Mouse (Mus musculus): Measurements from ENCODE around the gene Tcf20.

Tcf20 gene

GRCm38 (mm10) chr15:82923531-82923930 is 64.1 kb downstream of the Tcf20 start:
- DNase-seq (ENCODE audit: low spot score), result no peak

GRCm38 (mm10) chr15:82922755-82923154 is 64.9 kb downstream of the Tcf20 start:
- DNase-seq (ENCODE audit: low spot score), result no peak

- DNase-seq (ENCODE audit: low spot score), result no peak
These were observed 65.6 kb downstream of the Tcf20 start for GRCm38 (mm10) chr15:82922052-82922451.

GRCm38 (mm10) chr15:82921559-82921958 is 66.1 kb downstream of the Tcf20 start:
- DNase-seq (ENCODE audit: low spot score), result no peak

GRCm38 (mm10) chr15:82920895-82921515 is 66.7 kb downstream of the Tcf20 start:
- DNase-seq (ENCODE audit: low spot score), result peak; percentile 64

GRCm38 (mm10) chr15:82917965-82918364 is 69.7 kb downstream of the Tcf20 start:
- DNase-seq (ENCODE audit: low spot score), result no peak

GRCm38 (mm10) chr15:82917207-82917844 is 70.3 kb downstream of the Tcf20 start:
- no peak for DNase-seq (ENCODE audit: low spot score)

- DNase-seq (ENCODE audit: low spot score), result no peak
These were observed 73.2 kb downstream of the Tcf20 start for GRCm38 (mm10) chr15:82914455-82914854.

- no peak for DNase-seq (ENCODE audit: low spot score)
These were observed 75.7 kb downstream of the Tcf20 start for GRCm38 (mm10) chr15:82911965-82912337.

- no peak for DNase-seq (ENCODE audit: low spot score)
These were observed 76.4 kb downstream of the Tcf20 start for GRCm38 (mm10) chr15:82911001-82911964.

GRCm38 (mm10) chr15:82910596-82910995 is 77.1 kb downstream of the Tcf20 start:
- no peak for DNase-seq (ENCODE audit: low spot score)

- no peak for DNase-seq (ENCODE audit: low spot score)
These were observed 77.9 kb downstream of the Tcf20 start for GRCm38 (mm10) chr15:82909791-82910190.

GRCm38 (mm10) chr15:82908521-82908920 is 79.2 kb downstream of the Tcf20 start:
- DNase-seq (ENCODE audit: low spot score), result no peak

GRCm38 (mm10) chr15:82907306-82907705 is 80.4 kb downstream of the Tcf20 start:
- DNase-seq (ENCODE audit: low spot score), result no peak

- no peak for DNase-seq (ENCODE audit: low spot score)
These were observed 81.1 kb downstream of the Tcf20 start for GRCm38 (mm10) chr15:82906574-82907061.

GRCm38 (mm10) chr15:82905431-82906395 is 82.0 kb downstream of the Tcf20 start:
- no peak for DNase-seq (ENCODE audit: low spot score)

GRCm38 (mm10) chr15:82904526-82904925 is 83.1 kb downstream of the Tcf20 start:
- DNase-seq (ENCODE audit: low spot score), result no peak

- no peak for DNase-seq (ENCODE audit: low spot score)
These were observed 85.2 kb downstream of the Tcf20 start for GRCm38 (mm10) chr15:82902521-82902920.

GRCm38 (mm10) chr15:82901306-82901705 is 86.4 kb downstream of the Tcf20 start:
- no peak for DNase-seq (ENCODE audit: low spot score)

GRCm38 (mm10) chr15:82900331-82900730 is 87.3 kb downstream of the Tcf20 start:
- no peak for DNase-seq (ENCODE audit: low spot score)

GRCm38 (mm10) chr15:82899676-82900301 is 87.9 kb downstream of the Tcf20 start:
- DNase-seq (ENCODE audit: low spot score), result peak; percentile 87
